8 mouse cellular contexts compared by ENCODE assay signal in genomic region chr14:34810763-34811489, GRCm38 (mm10). TPM values are rescaled to one million over a fixed set of nuclear protein-coding genes. Genes with fewer than 3 reads are reported as not detected.
DNase-seq lines count a peak whose midpoint lies in the region; ATAC-seq lines count a peak whose summit lies in the region.

No protein-coding gene starts in this region.

- peak overlapping the region; percentile 41 for H3K4me2 ChIP-seq in forebrain, embryonic 12.5 days
- H3K4me2 ChIP-seq in hindbrain, embryonic 12.5 days (replicated peaks): peak overlapping the region; percentile 40
- H3K4me2 ChIP-seq in midbrain, embryonic 14.5 days (ENCODE audit: low read length): peak overlapping the region; percentile 46
- H3K4me2 ChIP-seq in stomach, embryonic 16.5 days (ENCODE audit: low read depth, low read length): peak overlapping the region; percentile 8; the same call in 1 of the 2 replicates

- DNase-seq in heart, adult 11 months: peak; percentile 85
- no peak for DNase-seq in heart, postnatal 25 days (ENCODE audit: low spot score)
- DNase-seq in c-Kit-positive CD71-positive TER-119-positive erythroid progenitor cells, embryonic 14.5 days (ENCODE audit: low spot score): peak; percentile 29
- DNase-seq in left cerebral cortex, postnatal 10 days (ENCODE audit: extremely low spot score in 1 of 2, low spot score in 2 of 2): peak; percentile 84 to 85
- DNase-seq in midbrain, embryonic 14.5 days: peak; percentile 96

- no peak overlapping the region for H3K4me3 ChIP-seq in forebrain, embryonic 12.5 days (replicated peaks)
- H3K4me3 ChIP-seq in hindbrain, embryonic 12.5 days: peak overlapping the region; percentile 10; the same call in 1 of the 2 replicates
- peak overlapping the region; percentile 5; the same call in 1 of the 2 replicates for H3K4me3 ChIP-seq in midbrain, embryonic 14.5 days (replicated peaks; ENCODE audit: low read depth, low read length)
- no peak overlapping the region for H3K4me3 ChIP-seq in stomach, embryonic 16.5 days (replicated peaks; ENCODE audit: low read length)

- peaks cover 45% of the 10 kb centered on the region for H3K27me3 ChIP-seq in forebrain, embryonic 12.5 days
- H3K27me3 ChIP-seq in hindbrain, embryonic 12.5 days: peaks cover 23% of the 10 kb centered on the region
- no peaks in the 10 kb centered on the region for H3K27me3 ChIP-seq in midbrain, embryonic 14.5 days (ENCODE audit: control insufficient read depth, insufficient read depth, low read length)
- peaks cover 8% of the 10 kb centered on the region for H3K27me3 ChIP-seq in stomach, embryonic 16.5 days (ENCODE audit: control insufficient read depth, insufficient read depth, low read length)

- intact Hi-C loops in heart, postnatal 25 days (cut with DNase I): loop anchor here (5.0 to 10.0 kb wide), 2 partner anchors 301 to 1964 kb away; no protein-coding TSS in a partner anchor
- intact Hi-C loops in left cerebral cortex, postnatal 10 days (cut with DNase I): loop anchor here (2.0 to 10.0 kb wide), 3 partner anchors 1401 to 1970 kb away; no protein-coding TSS in a partner anchor

- H3K9me3 ChIP-seq in forebrain, embryonic 12.5 days: no peaks in the 10 kb centered on the region; the same call in 1 of the 2 replicates
- no peaks in the 10 kb centered on the region for H3K9me3 ChIP-seq in hindbrain, embryonic 12.5 days (replicated peaks)
- H3K9me3 ChIP-seq in midbrain, embryonic 14.5 days (ENCODE audit: control insufficient read depth, low read length): no peaks in the 10 kb centered on the region
- H3K9me3 ChIP-seq in stomach, embryonic 16.5 days (replicated peaks; ENCODE audit: control insufficient read depth, low read length): no peaks in the 10 kb centered on the region

- H3K27ac ChIP-seq in forebrain, embryonic 12.5 days: no peak overlapping the region
- no peak overlapping the region for H3K27ac ChIP-seq in hindbrain, embryonic 12.5 days
- H3K27ac ChIP-seq in midbrain, embryonic 14.5 days (replicated peaks; ENCODE audit: low read depth, low read length): no peak overlapping the region
- no peak overlapping the region for H3K27ac ChIP-seq in stomach, embryonic 16.5 days (ENCODE audit: low read length)

- WGBS in forebrain, embryonic 12.5 days: 21% methylated on average over 16 of the region's 16 CpGs
- 19% methylated on average over 16 of the region's 16 CpGs for WGBS in hindbrain, embryonic 12.5 days
- WGBS in midbrain, embryonic 14.5 days: 20% methylated on average over 16 of the region's 16 CpGs
- WGBS in stomach, embryonic 16.5 days: 18% methylated on average over 16 of the region's 16 CpGs

- peak; percentile 83 for ATAC-seq in forebrain, embryonic 12.5 days (ENCODE audit: low FRiP score)
- ATAC-seq in hindbrain, embryonic 12.5 days (ENCODE audit: low FRiP score): peak; percentile 77
- ATAC-seq in midbrain, embryonic 14.5 days (ENCODE audit: low FRiP score, low TSS enrichment): peak; percentile 87
- no peak for ATAC-seq in stomach, embryonic 16.5 days (ENCODE audit: insufficient read depth, low FRiP score)

- H3K36me3 ChIP-seq in forebrain, embryonic 12.5 days (replicated peaks): no peaks in the 10 kb centered on the region
- no peaks in the 10 kb centered on the region for H3K36me3 ChIP-seq in hindbrain, embryonic 12.5 days
- H3K36me3 ChIP-seq in midbrain, embryonic 14.5 days (ENCODE audit: control insufficient read depth, insufficient read depth, low read length): no peaks in the 10 kb centered on the region
- H3K36me3 ChIP-seq in stomach, embryonic 16.5 days (ENCODE audit: control insufficient read depth, insufficient read depth, low read length): no peaks in the 10 kb centered on the region

- H3K4me1 ChIP-seq in forebrain, embryonic 12.5 days: 0 out of 2 replicates have a peak, but pooled peaks cover 4% of the 10 kb centered on the region
- H3K4me1 ChIP-seq in hindbrain, embryonic 12.5 days: no peaks in the 10 kb centered on the region
- H3K4me1 ChIP-seq in midbrain, embryonic 14.5 days (ENCODE audit: control insufficient read depth, insufficient read depth, low read length): no peaks in the 10 kb centered on the region
- H3K4me1 ChIP-seq in stomach, embryonic 16.5 days (ENCODE audit: control insufficient read depth, insufficient read depth, low read length): no peaks in the 10 kb centered on the region

- H3K9ac ChIP-seq in forebrain, embryonic 12.5 days: no peak overlapping the region; the same call in 1 of the 2 replicates
- H3K9ac ChIP-seq in hindbrain, embryonic 12.5 days: no peak overlapping the region
- no peak overlapping the region for H3K9ac ChIP-seq in midbrain, embryonic 14.5 days (replicated peaks; ENCODE audit: low read length)
- H3K9ac ChIP-seq in stomach, embryonic 16.5 days (ENCODE audit: low read length): no peak overlapping the region

RNA-seq across cellular contexts. Expression of gene Grid1, which starts 9.0 kb away (rescaled TPM):
- not detected for total RNA-seq in heart, postnatal 25 days (2021)
- polyA plus RNA-seq in forebrain, embryonic 12.5 days (2016; fragmentation: Nextera tagmentation; extraction: Ambion mirVana): 0.90 and 1.5 TPM in 2 replicates
- 1.8 and 2.8 TPM in 2 replicates for polyA plus RNA-seq in hindbrain, embryonic 12.5 days (2016; fragmentation: Nextera tagmentation; extraction: Ambion mirVana)
- 10 to 100 TPM; 48.2 to 49.7 TPM for total RNA-seq in left cerebral cortex, postnatal 10 days (2021)
- polyA plus RNA-seq in midbrain, embryonic 14.5 days (2014; fragmentation: Nextera tagmentation; extraction: Ambion mirVana): 4.9 and 5.1 TPM in 2 replicates
- 0.57 and 0.92 TPM in 2 replicates for polyA plus RNA-seq in stomach, embryonic 16.5 days (2015; fragmentation: Nextera tagmentation; extraction: Ambion mirVana)

Comparison
In these comparisons a context has a peak if more than half of its experiments do, and no peak if none do; other contexts are left out.
1. H3K4me3 ChIP-seq: peak in hindbrain, embryonic 12.5 days (single experiment) and midbrain, embryonic 14.5 days (single experiment); none in forebrain, embryonic 12.5 days (single experiment) and stomach, embryonic 16.5 days (single experiment).
2. Peak in every context shown above with its lines, with median percentiles within 50 percentile points of each other: H3K4me2 ChIP-seq.